Mouse (Mus musculus) induced T-regulatory cell, adult 2 months (primary cell): ENCODE measurements at regions not wholly inside any gene's neighbourhood (a gene's known extent, or its start where the extent isn't known, plus 50 kb on each side); places are given as distances from the start of the nearest gene placed in this dataset.
"Not testable (repeated sequence)": the region's sequence is repeated elsewhere in the genome, so short reads cannot be mapped to it uniquely, and the experiment has no call there.

Source experiments
- DNase-seq: peaks from one replicate; pipeline ENCODE4 v3.0.0-alpha.2; 2012; ENCODE audit warnings: low read depth

- no peak for DNase-seq
Measured at GRCm38 (mm10) chr6:48175234-48175633, 88.8 kb upstream of the Zfp746 start.

DNA sequence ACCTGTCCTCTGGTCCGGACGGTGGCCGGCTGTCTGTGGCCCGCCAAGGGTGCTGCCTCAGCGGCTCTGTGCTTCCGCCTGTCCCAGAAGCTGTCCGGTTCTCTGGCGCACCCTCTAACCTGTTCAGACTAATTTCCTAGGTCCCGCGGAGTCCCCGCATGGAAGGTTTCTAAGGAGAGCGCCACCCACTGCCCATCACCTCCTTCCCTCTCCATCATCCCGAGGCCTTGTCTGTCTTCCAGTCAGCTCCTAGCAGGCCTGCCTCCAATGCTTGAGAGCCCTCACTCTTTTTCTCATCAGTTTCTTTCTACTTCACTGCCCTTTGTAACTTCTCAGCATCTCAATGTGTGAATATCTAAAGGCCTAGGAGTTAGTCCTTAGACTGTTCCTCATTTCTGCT, 86.4 kb upstream of the Zfp746 start:
- not testable (repeated sequence) for DNase-seq

DNA sequence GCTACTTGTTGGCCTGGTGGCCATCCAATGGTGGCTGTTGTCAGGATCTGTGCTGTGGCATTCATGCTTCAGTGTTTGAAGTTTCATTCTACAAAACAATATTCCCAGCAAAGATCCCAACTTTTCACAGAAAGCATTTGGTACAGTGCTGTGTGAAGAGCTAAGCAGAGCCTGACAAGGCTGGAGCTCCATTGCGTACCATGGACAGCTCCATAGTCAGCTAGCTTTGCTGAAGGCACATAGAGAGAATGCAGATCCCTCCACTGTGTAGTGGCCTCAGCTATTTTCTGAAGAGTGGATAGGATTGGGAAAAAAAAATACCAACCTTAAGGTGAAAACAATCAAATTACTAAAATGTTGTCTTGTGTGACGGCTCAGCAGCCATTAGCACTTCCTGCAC, 50.5 kb upstream of the Zfp746 start:
- peak; percentile 7 for DNase-seq
